In genomic region chr8:64366226-64366973, GRCm38 (mm10) we compare ENCODE assay signal across 30 mouse cellular contexts.
DNase-seq lines count a peak whose midpoint lies in the region; ATAC-seq and TF ChIP-seq lines count a peak whose summit lies in the region.
"Had no signal": no experiment of that assay in that cellular context is flagged by ENCODE, and none has a peak within 500 bp of the region (broad histone marks: within the 10 kb centered on the region; RNA-seq: fewer than 3 reads in every experiment).

No protein-coding gene starts in this region.

- peak; percentile 22 for DNase-seq in embryo, embryonic 10 days (ENCODE audit: low spot score)
- no peak for DNase-seq in embryo, embryonic 9.5 days (ENCODE audit: extremely low spot score)
- peak; percentile 62 for DNase-seq in ES-E14 (ENCODE audit: low read depth, low spot score)
- no peak for DNase-seq in spleen, postnatal 4 days (ENCODE audit: low spot score in 2 of 2)
- DNase-seq: adrenal gland, adult 8-10 months; cerebellum, adult 2 months; cerebellum, postnatal 36 days; embryo, embryonic 11 days; forebrain, postnatal 0 days; heart, postnatal 14 days; kidney, adult 9 months; kidney, postnatal 4 days; left cerebral cortex, postnatal 4 days; liver, postnatal 0 days; lung, postnatal 4 days; right cerebral cortex, adult 18-20 months; spleen, adult 18-20 months; thymus, postnatal 14 days had no signal

- in situ Hi-C loops in ES-E14 (cut with MboI; ENCODE audit: low sequenced_read_pairs in 2 of 2, unreplicated experiment in 2 of 2) = no loop called here

- H3K27ac ChIP-seq in kidney, embryonic 16.5 days (ENCODE audit: low read length) = no peak overlapping the region
- H3K27ac ChIP-seq in kidney, embryonic 14.5 days (ENCODE audit: low read depth, low read length) = no peak overlapping the region
- H3K27ac ChIP-seq in ES-E14 (ENCODE audit: insufficient read depth, low read depth, low read length, poor library complexity, severe bottlenecking) = peak overlapping the region; percentile 60; the same call in 1 of the 2 replicates
- no peak overlapping the region for H3K27ac ChIP-seq in stomach, embryonic 16.5 days (ENCODE audit: low read length)
- H3K27ac ChIP-seq: embryonic facial prominence, embryonic 13.5 days; forebrain, embryonic 10.5 days; hindbrain, embryonic 10.5 days; hindbrain, postnatal 0 days; intestine, embryonic 15.5 days; liver, embryonic 12.5 days; midbrain, embryonic 15.5 days had no signal

- no peaks in the 10 kb centered on the region for H3K27me3 ChIP-seq in kidney, embryonic 16.5 days (ENCODE audit: insufficient read depth, low read length)
- no peaks in the 10 kb centered on the region for H3K27me3 ChIP-seq in kidney, embryonic 14.5 days (ENCODE audit: control insufficient read depth, insufficient read depth, low read length)
- H3K27me3 ChIP-seq in stomach, embryonic 16.5 days (ENCODE audit: control insufficient read depth, insufficient read depth, low read length) = no peaks in the 10 kb centered on the region
- H3K27me3 ChIP-seq: CH12.LX; intestine, embryonic 15.5 days; liver, embryonic 12.5 days; midbrain, embryonic 15.5 days had no signal

- ATAC-seq in kidney, embryonic 16.5 days (ENCODE audit: low FRiP score, low TSS enrichment) = 0 out of 2 replicates have a peak, but pooled peaks have one; percentile 42
- no peak for ATAC-seq in kidney, embryonic 14.5 days (ENCODE audit: low FRiP score, low TSS enrichment)
- no peak for ATAC-seq in stomach, embryonic 16.5 days (ENCODE audit: insufficient read depth, low FRiP score)
- ATAC-seq: forebrain, postnatal 0 days; hindbrain, postnatal 0 days; intestine, embryonic 15.5 days; liver, embryonic 12.5 days; liver, postnatal 0 days; lung, postnatal 0 days; midbrain, embryonic 15.5 days had no signal

- H3K9me3 ChIP-seq in kidney, embryonic 16.5 days (ENCODE audit: low read length) = no peaks in the 10 kb centered on the region
- no peaks in the 10 kb centered on the region for H3K9me3 ChIP-seq in kidney, embryonic 14.5 days (ENCODE audit: control insufficient read depth, low read length)
- H3K9me3 ChIP-seq in ES-E14 (ENCODE audit: control insufficient read depth, insufficient read depth, low read depth, low read length) = no peaks in the 10 kb centered on the region
- no peaks in the 10 kb centered on the region for H3K9me3 ChIP-seq in stomach, embryonic 16.5 days (replicated peaks; ENCODE audit: control insufficient read depth, low read length)
- H3K9me3 ChIP-seq: embryonic facial prominence, embryonic 13.5 days; forebrain, embryonic 10.5 days; hindbrain, embryonic 10.5 days; intestine, embryonic 15.5 days; liver, embryonic 12.5 days; midbrain, embryonic 15.5 days had no signal

- H3K9ac ChIP-seq in kidney, embryonic 16.5 days (replicated peaks; ENCODE audit: low read length) = no peak overlapping the region
- H3K9ac ChIP-seq in kidney, embryonic 14.5 days (ENCODE audit: low read depth, low read length) = no peak overlapping the region
- no peak overlapping the region for H3K9ac ChIP-seq in ES-E14 (ENCODE audit: insufficient read depth, low read depth, low read length, poor library complexity, severe bottlenecking)
- no peak overlapping the region for H3K9ac ChIP-seq in stomach, embryonic 16.5 days (ENCODE audit: low read length)
- H3K9ac ChIP-seq: embryonic facial prominence, embryonic 13.5 days; forebrain, postnatal 0 days; intestine, embryonic 15.5 days; liver, embryonic 12.5 days; liver, postnatal 0 days; midbrain, embryonic 15.5 days had no signal

- no peak overlapping the region for H3K4me3 ChIP-seq in kidney, embryonic 16.5 days (ENCODE audit: low read length)
- H3K4me3 ChIP-seq in kidney, embryonic 14.5 days (ENCODE audit: low read length) = no peak overlapping the region
- no peak overlapping the region; a peak in 1 of 4 replicates for H3K4me3 ChIP-seq in ES-E14 (ENCODE audit: insufficient read depth in 1 of 2, low read depth in 1 of 2, low read length in 2 of 2, poor library complexity in 1 of 2, severe bottlenecking in 1 of 2)
- H3K4me3 ChIP-seq in stomach, embryonic 16.5 days (replicated peaks; ENCODE audit: low read length) = no peak overlapping the region
- H3K4me3 ChIP-seq: embryonic facial prominence, embryonic 13.5 days; forebrain, embryonic 10.5 days; hindbrain, embryonic 10.5 days; intestine, embryonic 15.5 days; liver, embryonic 12.5 days; midbrain, embryonic 15.5 days had no signal

- H3K4me1 ChIP-seq in kidney, embryonic 16.5 days (ENCODE audit: insufficient read depth, low read length) = peaks cover 20% of the 10 kb centered on the region; the same call in 1 of the 2 replicates
- no peaks in the 10 kb centered on the region; the same call in 1 of the 2 replicates for H3K4me1 ChIP-seq in kidney, embryonic 14.5 days (ENCODE audit: control insufficient read depth, insufficient read depth, low read length)
- H3K4me1 ChIP-seq in ES-E14 (ENCODE audit: control insufficient read depth in 2 of 2, insufficient read depth in 2 of 2, low read length in 2 of 2, poor library complexity in 1 of 2) = peaks cover 6 to 8% of the 10 kb centered on the region in 2 experiments
- no peaks in the 10 kb centered on the region for H3K4me1 ChIP-seq in stomach, embryonic 16.5 days (ENCODE audit: control insufficient read depth, insufficient read depth, low read length)
- H3K4me1 ChIP-seq: midbrain, embryonic 15.5 days had no signal

- WGBS in kidney, embryonic 16.5 days = 49% methylated on average over 11 of the region's 11 CpGs
- 62% methylated on average over 11 of the region's 11 CpGs for WGBS in kidney, embryonic 14.5 days
- 63% methylated on average over 11 of the region's 11 CpGs for WGBS in stomach, embryonic 16.5 days

- H3K36me3 ChIP-seq in kidney, embryonic 16.5 days (ENCODE audit: insufficient read depth, low read length) = no peaks in the 10 kb centered on the region
- no peaks in the 10 kb centered on the region for H3K36me3 ChIP-seq in kidney, embryonic 14.5 days (ENCODE audit: control insufficient read depth, insufficient read depth, low read length)
- H3K36me3 ChIP-seq in ES-E14 (ENCODE audit: control insufficient read depth, insufficient read depth, low read length, poor library complexity, severe bottlenecking) = no peaks in the 10 kb centered on the region
- H3K36me3 ChIP-seq in stomach, embryonic 16.5 days (ENCODE audit: control insufficient read depth, insufficient read depth, low read length) = no peaks in the 10 kb centered on the region
- H3K36me3 ChIP-seq: embryonic facial prominence, embryonic 13.5 days; forebrain, embryonic 10.5 days; hindbrain, embryonic 10.5 days; intestine, embryonic 15.5 days; liver, embryonic 12.5 days; midbrain, embryonic 15.5 days had no signal

- H3K4me2 ChIP-seq in kidney, embryonic 16.5 days (replicated peaks; ENCODE audit: low read depth, low read length) = peak overlapping the region; percentile 21
- no peak overlapping the region for H3K4me2 ChIP-seq in kidney, embryonic 14.5 days (replicated peaks; ENCODE audit: low read depth, low read length)
- peak overlapping the region; percentile 17; the same call in 1 of the 2 replicates for H3K4me2 ChIP-seq in stomach, embryonic 16.5 days (ENCODE audit: low read depth, low read length)
- H3K4me2 ChIP-seq: embryonic facial prominence, embryonic 13.5 days; intestine, embryonic 15.5 days; liver, embryonic 12.5 days; midbrain, embryonic 15.5 days had no signal

TF ChIP-seq in ES-E14, 5 proteins besides CTCF, POLR2A, EP300 and RAD21:
- no peak for TF ChIP-seq HCFC1 (IDR thresholded peaks at IDR 0.05; ENCODE audit: borderline replicate concordance, insufficient read depth, low read length)
- TF ChIP-seq ZNF384 (IDR thresholded peaks at IDR 0.05; ENCODE audit: low read depth, low read length) = 0 out of 2 replicates have a peak, but pooled peaks have one; percentile 1

Comparison
In these comparisons a context has a peak if more than half of its experiments do, and no peak if none do; other contexts are left out.
1. DNase-seq: peak in embryo, embryonic 10 days (single experiment) and ES-E14 (single experiment); none in embryo, embryonic 9.5 days (single experiment) and spleen, postnatal 4 days (0 of 2).